Mouse (Mus musculus) erythroblast, adult 5-6 weeks (primary cell): ENCODE data around the gene Cep104. TPM values are rescaled to one million over a fixed set of nuclear protein-coding genes. Genes with fewer than 3 reads are reported as not detected.

Experiments
- ATAC-seq: replicated peaks from 2 replicates; pipeline ENCODE4 v1.8.0; 2016; ENCODE audit warnings: moderate number of reproducible peaks, mild to moderate bottlenecking, moderate TSS enrichment, inconsistent platforms; ENCODE audit not compliant: poor library complexity, low FRiP score, severe bottlenecking
- total RNA-seq, 2 experiments: library from RNA; stranded (forward) in 1 of 2; stranded (reverse) in 1 of 2; fragments of 150-400 nt in 1 of 2; fragments of 200-764, 138-1000 nt in 1 of 2; gene quantifications; 2 replicates each; pipeline versions ENCODE4 v1.2.3 to v1.2.4; 2015 to 2017; ENCODE audit warnings: low replicate concordance in 2 of 2

Cep104 gene
- total RNA-seq, 2 experiments from 2014 or later: 6.1 to 11.9 TPM

DNA sequence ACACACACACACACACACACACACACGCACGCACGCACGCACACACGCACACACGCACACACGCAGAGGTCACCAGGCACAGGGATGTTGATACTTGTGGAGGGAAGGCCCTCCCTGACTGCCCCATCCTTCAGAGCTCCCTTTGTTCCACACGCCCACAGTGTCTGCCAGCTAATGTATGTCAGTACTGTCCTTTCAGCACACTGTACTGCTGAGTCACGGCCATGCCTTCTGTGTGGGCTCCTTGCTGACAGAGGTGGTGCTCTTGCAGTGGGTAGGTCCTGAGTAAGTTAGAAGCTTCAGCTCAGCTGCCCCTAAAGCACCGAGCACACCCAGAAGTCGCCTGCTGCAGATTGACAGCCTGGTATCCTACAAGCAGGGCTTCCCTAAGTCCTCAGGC, 5.5 kb downstream of the Cep104 start:
- ATAC-seq: no peak

DNA sequence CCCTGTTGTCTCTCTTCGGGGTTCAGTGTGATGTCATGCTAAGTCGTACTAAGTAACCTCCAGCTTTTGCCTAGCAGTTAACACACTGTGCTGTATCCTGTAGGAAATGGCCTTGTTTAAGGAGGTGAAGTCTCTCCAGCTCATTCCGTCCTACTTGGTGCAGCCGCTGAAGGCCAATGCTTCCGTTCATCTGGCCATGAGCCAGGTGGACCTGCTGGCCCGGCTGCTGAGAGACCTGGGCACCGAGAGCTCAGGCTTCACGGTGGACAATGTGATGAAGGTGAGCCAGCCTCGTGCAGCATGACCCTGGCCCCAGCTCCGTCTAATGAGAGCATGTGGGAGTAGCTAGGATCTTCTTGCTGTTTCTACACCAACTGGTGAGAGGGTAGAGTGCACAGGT, 17.7 kb downstream of the Cep104 start:
- no peak for ATAC-seq

DNA sequence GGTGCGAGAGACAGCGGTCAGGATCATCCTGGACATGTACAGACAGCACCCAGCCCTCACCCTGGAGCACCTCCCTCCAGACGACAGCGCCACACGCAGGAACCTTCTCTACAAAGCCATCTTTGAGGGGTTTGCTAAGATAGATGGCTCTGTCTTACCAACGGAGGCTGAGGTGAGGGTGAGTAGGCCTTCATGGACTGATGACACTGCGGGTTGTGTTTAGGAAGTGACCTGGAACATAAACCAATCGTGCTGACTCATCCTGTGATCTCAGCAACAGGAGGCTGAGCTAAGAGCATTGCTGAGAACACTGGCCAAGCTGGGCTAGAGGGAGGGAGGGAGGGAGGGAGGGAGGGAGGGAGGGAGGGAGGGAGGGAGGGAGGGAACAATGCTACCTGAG, 18.5 kb downstream of the Cep104 start:
- no peak for ATAC-seq

DNA sequence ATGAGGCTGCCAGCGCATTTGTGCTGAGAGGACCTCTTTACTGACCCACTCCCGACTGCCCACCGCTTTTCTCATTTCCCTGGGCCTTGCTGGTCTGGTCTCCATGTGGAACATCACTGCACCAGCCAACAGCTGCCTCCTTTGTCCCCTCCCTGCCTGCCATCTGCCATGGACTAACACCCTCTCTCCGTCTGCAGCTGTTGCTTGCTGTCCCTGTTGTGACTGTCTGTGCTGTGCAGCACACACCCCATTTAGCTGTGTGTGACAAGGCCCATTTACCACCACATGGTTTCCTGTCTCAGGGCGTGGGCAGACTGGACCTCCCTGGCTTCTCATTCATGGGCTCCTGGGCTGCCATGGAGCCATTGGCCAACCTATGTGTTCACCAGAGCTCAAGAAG, 30.5 kb downstream of the Cep104 start:
- ATAC-seq: no peak

DNA sequence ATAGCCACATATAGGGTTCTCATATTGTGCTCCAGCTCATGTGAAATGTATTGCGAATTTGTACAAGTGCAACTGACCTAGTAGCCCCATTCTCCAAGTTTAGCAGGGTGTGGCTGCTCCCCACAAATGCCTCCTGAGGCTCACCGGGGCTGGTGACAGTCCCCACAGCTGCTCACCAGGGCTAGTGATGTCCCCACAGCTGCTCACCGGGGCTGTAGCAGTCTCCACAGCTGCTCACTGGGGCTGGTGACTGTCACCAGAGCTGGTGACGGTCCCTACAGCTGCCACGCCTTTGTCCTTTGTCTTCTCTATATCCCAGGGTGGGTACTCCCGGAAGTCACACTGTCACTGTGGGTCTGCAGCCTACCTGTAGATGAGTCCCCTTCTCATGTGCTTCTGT, 31.3 kb downstream of the Cep104 start:
- no peak for ATAC-seq

DNA sequence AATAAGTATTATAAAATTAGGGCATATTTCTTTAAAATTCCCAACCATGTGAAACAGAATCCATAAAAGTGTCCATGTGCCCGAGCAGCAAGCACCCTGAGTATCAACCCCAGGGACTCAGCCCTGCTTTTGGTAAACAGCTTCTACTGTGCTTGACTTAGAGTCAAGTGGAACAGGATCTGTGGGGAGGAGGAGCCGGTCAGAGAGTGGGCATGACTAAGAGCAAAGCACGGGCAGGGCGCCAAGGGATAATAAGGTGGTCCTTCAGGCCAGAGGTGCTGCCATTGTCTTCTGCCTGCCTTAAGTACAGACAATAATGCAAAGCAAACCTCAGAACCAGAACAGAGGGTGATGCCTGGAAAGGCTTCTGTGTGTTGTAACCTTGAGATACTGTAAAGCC, 32.8 kb downstream of the Cep104 start:
- ATAC-seq: no peak

DNA sequence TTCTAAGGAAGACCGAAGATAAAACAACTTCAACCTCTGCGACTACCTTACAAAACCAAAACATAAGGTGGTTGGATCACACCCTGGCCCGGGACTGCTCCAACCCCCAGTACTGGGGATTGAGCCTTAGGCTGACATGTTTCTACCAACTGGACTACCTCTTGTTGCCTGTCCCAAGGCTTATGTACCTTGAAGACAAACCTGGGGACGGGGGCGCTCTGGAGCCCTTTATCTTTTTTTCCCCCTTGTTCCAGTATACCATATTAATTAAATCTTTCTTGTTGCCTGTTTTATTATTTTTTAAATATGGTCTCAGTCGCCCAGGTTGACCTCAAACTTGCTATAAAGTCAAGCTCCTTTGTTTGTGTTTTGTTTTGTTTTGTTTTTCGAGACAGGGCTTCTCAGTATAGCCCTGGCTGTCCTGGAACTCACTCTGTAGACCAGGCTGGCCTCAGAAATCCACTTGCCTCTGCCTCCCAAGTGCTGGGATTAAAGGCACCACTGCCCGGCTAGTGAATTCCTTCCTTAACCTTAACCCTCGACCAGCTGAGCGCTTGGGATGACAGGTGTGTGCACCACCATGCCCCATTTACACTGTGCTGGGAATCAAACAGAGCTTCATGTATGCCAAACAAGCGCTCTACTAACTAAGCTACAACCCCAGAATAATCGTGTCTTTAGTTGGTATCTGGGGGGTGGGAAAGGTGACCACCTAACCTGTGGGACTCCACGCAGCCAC, 36.1 kb downstream of the Cep104 start:
- ATAC-seq: no peak

DNA sequence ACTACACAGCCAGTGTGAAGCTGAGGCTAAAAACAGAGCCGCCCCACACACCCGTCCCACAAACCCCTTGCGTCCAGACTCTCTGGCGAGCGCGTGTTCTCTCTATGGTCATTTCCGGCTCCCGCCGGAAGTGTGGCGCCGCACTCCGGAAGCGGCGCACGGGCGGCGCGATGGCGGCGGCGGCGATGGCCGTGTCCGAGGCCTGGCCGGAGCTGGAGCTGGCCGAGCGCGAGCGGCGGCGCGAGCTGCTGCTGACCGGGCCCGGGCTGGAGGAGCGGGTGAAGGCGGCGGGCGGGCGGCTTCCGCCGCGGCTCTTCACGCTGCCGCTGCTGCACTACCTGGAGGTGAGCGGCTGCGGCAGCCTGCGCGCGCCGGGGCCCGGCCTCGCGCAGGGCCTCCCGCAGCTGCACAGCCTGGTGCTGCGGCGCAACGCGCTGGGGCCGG, 36.7 kb downstream of the Cep104 start, which contains the start of gene Lrrc47:
TSS of gene Lrrc47 (plus strand) at position 86 of the 444 bp plus-strand sequence.
- peak; percentile 91 for ATAC-seq

DNA sequence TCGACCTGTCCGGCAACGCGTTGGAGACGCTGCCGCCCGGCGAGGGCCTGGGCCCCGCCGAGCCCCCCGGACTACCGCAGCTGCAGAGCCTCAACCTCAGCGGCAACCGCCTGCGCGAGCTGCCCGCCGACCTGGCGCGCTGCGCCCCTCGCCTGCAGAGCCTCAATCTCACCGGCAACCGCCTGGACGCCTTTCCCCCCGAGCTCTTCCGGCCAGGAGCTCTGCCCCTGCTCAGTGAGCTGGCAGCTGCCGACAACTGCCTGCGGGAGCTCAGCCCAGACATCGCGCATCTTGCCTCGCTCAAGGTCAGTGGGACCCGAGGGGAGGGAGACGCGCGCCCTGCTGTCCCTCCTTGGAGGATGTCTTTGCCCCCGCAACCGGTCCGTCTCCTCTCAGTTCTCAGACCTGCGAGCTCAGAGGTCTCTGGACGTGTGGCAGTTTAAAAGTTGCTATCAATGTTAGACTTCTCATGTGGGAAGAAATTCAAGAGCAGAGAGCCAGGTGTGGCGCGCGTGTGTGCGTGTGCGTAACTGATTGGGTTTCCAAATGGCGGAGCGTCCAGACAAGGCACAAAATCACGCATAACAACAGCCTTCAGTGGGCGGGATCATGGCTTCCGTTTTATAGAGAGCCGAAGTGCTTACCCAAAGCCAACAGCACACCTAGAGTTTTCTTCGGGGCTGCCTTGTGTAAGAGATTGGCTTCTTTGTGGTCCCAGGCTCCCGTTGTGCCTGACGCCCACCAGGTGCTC, 37.3 kb downstream of the Cep104 start:
- no peak for ATAC-seq

DNA sequence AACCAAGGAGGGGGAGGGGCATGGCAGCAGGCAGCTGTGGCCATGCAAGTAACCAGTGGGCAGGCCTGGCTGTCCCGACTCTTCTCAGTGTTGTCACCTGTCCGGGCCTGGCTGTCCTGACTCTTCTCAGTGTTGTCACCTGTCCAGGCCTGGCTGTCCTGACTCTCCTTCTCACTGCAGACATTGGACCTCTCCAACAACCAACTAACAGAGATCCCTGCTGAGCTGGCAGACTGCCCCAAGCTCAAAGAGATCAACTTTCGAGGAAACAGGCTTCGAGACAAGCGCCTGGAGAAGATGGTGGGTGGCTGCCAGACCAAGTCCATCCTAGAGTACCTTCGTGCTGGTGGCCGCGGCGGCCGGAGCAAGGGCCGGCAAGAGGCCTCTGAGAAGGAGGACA, 40.5 kb downstream of the Cep104 start:
- no peak for ATAC-seq

DNA sequence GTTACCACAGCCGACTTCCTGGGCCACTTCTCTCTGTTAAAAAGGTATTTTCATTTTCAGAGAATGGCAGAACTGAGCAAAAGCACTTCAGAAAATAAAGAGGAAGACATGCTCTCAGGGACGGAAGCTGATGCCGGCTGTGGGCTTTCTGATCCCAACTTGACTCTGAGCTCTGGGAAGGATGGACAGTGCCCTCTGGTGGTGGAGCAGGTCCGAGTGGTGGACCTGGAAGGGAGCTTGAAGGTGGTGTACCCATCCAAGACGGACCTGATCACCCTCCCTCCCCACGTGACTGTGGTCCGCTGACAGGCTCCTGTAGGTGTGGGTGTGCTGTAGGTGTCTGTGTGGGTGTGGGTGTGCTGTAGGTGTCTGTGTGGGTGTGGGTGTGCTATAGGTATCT, 44.6 kb downstream of the Cep104 start:
- ATAC-seq: no peak

DNA sequence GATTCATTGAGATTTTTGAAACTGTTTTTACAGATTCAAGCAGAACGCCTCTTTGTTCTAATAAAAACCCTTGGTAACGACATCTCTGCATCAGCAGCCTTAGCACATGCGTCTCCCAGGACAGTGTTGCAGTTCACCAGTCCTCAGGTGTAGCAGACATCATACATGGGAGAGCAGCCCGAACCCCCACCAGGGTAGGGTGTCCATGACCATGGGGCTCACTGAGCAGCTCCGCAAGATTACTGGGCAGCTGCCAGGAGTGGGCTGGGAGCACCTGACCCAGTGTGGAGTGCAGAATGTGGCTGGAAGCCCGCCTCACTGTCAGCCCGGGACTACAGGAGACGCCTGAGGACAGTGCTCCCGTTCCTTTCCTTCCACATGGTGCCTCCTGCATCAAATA, 46.4 kb downstream of the Cep104 start:
- ATAC-seq: no peak

DNA sequence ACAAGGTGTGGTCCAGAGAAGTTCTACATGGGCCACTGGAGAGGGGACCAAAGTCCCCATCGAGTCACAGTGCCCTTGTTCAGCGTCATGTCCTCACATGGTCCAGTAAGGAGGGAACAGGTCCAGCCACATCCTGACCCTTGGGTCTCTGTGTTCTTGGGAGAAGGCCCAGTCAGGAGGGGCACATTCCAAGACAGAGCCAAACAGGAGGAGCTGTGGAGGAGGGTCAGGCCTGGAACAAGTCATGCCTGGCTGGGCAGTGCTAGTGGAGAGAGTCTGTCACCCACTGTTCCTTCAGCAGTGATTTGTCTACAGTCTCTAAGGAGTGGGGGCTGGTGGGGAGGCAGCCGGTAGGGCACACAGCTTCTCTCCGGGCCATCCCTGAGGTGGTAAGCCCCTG, 47.4 kb downstream of the Cep104 start:
- no peak for ATAC-seq

DNA sequence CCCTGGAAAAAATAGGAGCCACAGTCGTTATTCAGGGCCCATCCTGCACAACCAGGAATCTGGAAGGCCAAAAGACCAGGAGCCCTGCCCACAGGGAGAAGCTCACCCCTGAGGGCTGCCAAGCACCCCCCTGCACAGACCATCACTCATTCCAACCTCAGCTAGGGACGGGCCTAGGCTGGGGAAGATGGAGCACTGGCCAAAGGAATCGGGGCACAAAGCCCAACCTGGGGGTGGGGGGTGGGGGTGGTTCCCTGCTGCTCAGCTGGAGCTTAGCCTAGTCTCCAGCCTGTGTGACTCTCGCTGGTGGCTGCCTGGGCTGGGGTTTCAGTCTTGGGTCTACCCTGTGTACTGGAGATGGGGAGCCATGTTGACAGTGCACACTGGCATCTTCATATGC, 47.9 kb downstream of the Cep104 start:
- ATAC-seq: no peak

DNA sequence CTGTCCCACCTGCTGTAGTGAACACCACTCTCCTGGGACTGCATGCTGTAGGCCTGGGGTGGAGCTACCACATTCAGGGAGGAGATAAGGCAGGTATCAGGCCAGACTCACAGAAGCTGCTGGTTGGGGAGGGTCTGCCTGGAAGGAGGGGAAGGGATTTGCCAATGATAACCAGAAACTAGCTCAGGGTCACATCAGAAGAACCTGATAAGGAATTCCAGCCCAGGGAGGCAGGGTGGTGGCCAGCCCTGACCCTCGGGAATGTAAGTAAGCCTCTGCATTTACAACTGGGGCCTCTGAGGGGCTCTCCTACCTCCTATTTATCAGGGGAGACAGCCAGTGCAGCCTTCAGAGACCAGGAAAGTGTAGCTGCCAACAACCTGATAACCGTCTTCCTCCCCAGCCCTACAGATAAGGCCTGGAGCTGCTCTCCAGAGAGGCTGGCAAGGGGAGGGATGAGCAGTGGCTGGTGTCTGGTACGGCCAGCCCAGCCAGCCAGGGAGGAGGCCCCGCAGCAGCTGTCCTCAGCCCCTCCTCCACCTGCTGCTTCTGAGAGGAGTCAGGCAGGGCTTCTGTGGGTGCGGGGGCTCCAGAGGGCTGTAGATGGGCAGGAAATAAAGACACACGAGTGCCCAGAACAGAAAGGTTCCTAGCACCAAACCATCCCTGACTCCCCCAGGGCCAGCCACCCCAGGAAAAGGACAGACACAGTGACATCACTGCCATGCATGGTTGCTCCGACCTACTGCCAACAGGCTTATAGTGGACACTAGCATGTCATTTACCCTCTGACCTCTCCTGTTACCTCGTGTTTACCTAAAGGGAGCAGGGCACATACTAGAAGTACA, 49.0 kb downstream of the Cep104 start:
- peak; percentile 66 for ATAC-seq

DNA sequence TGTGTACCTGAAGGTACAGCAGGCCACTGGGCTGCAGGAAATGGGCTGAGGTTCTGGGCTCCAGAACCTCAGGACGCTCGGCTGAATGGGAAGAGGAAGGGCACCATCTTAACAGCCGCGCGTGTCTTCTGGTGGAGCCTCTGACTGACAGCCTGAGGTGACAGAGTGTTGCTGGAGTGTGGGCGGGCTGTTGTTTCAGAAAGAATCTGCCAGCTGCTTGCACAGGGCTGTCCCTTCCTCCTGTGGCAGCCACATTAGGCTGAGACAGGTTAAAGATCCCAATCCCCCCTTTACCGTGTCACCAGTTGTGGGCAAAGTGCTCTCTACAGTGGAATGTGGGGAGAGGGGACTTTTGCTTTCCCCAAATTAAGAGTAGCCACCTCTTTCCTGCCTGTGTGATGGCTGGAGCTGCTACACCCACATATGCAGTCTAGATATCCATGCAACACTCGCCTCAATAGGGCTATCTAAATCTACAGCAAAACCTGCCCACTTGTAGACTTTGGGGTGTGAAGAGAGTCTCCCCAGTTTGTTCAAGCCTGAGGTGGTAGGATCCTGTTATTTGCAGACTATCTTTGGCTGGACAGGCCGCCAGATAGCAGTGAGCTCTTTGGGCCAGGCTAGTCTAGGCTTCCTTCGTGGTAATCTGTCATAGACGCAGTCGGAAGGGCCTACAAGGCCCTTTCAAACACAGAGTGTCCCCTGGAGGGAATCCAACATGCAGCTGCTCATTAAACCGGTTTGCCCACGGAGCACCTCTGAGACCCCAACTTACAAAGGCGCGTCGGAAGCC, 49.9 kb downstream of the Cep104 start:
- ATAC-seq: peak; percentile 9; the same call in 1 of the 2 replicates

DNA sequence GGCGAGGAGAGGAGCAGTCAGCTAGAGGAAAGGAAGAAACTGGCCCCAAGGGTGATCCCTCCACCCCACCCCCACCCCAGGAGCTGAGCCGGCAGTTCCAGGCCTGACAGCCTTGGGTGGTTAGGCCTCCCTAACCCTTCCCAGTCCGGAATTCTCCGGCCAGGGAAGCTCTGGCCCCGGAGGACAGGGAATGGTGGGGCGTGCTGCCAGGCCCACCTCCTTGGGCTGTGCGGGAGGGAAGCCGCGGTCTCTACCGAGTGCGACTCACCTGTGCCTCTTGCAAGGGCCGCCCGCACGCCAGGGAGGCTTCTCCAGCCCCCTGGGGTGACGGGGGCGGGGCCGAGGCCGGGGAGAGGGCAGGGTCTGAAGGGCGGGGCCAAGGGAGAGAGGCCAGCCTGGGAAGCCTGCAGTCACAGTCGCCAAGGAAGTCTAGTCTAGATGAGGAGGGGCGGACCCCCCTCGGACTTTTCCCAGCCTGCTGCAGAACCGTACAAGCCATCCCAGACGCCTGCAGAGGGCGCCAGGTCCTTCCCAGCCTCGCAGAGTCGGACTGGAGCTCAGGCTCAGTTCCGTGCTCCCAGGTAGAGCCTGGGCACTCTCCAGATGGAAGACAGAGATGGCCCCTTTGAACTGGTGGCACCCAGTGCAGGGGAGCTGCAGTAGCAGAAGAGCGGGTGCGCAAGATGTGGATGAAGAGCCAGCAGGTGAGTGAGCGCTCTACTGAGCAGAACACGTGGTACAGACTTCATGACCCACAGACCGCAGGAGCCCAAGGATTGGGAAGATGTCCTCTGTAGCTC, 50.8 kb downstream of the Cep104 start, which contains the start of gene Smim1:
TSS of gene Smim1 (minus strand) at position 590 of the 800 bp plus-strand sequence.
- ATAC-seq: peak; percentile 60

DNA sequence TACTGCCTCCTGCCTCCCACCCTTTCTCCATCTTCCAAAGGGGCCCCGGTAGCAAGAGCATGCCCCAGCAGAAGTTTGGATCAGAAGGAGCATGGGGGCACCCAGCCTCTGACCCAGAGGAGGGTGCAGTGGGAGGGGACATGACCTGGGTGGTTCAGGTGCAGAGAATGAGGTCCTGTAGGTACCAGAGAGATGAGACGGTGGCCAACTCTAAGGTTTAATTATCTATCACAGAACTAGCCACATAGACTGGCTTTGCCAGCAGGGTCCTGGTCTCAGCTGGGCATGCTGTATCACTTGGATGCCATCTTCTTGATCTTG, 51.4 kb downstream of the Cep104 start:
- ATAC-seq: no peak

DNA sequence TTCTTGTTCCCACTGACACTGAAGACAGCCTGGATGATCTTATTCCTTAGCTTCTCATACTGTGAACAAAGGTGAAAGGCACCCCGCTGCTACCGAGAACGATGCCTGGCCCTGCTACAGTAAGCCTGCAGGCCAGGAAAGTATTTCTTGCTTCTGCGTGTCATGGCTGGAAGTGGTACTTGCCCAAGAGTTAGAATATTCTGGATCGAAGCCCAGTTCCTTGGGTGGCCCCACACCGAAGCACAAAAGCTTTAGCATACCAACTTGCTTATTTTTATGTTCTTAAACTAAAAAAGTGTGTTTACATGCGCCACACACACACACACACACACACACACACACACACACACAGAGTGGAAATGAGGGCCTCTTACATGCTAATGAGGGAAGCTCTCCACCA, 53.1 kb downstream of the Cep104 start:
- ATAC-seq: no peak
